Mouse (Mus musculus) fat pad, adult 2 months (tissue): ENCODE results near the gene Cldn20.
A peak's percentile ranks its signal among the peaks of the same experiment; 100 is the strongest.

Experiments
- DNase-seq: peaks from one replicate; pipeline ENCODE4 v3.0.0-alpha.2; 2011; ENCODE audit warnings: low read depth, low spot score; ENCODE audit errors: extremely low read depth

The Cldn20 gene

DNA sequence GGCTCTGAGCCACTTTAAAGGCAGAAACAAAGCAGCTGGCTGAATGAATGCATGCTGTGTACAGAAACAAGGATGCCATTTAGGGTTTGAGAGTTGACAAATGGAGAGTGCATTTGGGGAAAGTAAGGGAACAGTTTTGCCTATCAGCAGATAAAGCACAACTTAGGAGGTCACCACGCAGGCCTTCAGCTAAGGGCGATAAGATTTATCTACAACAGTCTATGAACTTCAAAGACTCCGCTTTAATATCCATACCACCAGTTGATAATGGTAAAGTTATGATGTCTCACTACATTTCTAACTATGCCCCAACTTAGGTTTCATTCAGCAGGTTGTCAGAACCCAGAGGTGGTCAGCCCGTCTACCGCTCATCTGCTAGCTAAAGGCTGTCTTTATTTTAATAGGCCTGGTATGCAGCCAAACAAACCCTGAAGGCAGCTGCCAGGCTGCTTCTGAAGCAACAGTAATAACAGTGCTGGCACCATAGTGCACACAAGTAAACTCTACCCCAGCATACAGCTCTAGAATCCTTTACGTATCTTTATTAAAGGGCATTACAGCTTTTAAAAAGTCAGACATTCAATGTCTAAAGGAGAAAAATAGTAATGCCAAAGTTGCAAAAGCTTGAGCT, 4.4 kb upstream of the Cldn20 start:
- DNase-seq: no peak

DNA sequence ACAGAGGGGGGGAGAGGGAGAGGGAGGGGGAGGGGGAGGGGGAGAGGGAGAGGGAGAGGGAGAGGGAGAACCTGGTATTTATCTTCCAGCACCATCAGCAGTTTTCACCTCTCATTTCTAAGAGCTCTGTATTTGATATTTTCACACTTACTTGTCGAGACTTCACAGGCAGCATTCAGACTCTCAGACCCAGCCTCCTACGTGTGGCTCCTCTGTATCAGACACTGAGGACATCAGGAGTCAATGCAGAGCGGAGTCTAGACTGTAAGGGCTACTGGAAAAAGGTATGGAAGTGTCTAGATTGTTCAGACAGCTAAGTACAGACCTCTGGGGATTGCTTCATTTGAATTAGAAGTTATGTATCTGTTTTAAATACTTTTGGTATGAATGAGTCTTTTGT, 2.8 kb upstream of the Cldn20 start:
- no peak for DNase-seq

DNA sequence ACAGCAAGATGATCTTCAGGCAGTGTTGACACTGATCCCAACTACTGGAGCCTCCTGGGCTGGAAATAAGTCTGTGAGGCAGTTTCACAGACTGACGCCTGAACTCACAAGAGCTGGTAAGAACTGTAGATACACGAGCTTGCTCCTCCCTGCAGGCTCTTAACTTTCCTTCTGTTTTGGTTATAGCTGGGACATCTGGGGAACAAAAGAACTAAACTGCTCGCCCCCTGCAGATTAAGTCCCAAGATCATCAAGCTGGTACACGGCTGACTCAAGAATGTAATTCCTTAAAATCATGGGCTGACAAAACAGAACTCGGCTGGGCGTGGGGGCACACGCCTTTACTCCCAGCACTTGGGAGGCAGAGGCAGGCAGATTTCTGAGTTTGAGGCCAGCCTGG, 1.8 kb upstream of the Cldn20 start:
- no peak for DNase-seq

DNA sequence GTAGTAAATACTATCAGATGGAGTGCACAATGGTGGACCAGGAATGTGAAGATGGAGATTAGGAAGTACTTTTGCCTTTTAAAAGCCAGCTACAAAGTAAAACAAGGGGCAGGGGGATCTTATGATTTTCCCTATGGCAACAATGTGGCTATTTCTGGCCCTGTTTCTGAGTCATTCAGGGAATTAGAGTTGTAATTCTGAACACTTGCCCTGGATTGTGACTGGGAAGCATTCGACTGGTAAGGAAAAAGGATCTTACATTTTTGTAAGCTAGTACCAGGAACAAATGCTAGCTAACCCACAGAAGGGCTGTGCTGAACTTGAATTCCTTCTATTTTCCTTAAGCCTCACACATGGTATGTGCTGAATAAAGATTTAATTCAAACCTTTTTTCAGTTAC, 713 bp upstream of the Cldn20 start:
- no peak for DNase-seq

DNA sequence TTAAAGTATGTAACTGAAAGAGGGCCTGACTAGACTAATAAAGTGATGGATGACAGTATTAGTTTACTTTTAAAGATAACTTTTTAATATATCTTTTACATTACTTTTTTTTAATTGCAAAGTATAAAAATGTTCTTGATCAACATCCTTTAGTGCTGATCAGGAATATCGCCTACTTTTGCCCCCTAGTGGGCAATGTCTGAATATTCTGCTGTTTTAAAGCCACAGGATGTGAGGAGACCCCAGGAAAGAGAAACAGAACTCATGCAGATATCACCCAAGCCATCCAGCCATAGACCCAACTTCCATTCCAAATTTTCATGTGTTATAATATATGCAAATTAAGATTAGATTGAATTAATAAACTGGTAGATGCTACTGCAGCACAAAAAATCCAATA, 1.1 kb downstream of the Cldn20 start:
- no peak for DNase-seq

DNA sequence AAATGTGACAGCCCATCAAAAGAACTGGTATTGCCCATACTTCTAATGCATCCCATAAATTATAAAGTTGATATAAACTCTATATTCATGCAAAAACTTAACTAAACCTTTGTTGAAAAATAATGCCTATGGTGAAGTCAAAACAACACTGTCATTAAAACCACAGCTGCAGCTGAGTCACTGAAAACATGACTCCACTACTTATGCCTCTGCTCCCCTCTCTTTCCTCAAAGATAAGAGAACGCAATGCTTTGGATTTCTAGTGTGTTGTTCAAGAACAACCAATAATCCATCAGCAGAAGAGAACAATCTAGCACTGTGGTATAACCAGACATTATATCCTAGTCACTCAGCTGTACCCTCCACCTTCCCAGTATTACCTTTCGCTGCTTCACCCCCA, 8.0 kb downstream of the Cldn20 start:
- no peak for DNase-seq

DNA sequence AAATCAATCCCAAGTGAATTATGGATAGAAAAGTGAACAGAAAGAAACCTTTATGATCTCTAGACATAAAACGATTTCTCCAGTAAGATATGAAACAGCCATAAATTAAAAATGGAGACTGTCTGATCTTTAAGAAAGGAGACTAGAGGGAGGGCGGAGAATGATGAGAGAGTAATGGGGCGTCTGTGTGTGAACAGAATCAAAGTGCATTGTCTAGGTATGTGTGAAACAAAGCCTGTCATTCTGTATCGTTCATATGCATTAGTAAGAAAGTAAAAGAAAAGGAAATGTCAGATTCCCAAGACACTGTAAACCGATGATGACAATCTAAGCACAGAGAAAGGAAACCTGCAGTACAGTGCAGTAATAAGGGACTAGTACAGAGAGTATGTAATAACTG, 8.7 kb downstream of the Cldn20 start:
- DNase-seq: no peak

DNA sequence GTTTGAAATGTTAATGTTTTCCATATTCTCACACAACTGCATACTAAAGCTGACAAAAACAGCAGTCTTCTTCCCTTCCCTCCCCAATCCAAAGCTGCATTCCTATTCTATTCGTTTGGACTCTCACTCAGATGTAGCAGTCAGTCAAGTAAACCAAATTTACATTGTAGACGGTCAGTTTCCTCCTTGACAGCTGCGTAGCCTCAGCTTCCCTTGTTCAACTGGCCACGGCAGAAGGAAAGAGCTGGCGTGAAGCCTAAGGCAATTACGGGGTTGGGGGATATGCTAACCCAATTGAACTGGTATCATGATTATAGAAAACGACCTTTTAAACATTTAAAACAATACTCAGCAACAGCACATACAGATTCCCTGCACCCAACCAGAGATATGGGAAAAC, 15.4 kb downstream of the Cldn20 start:
- DNase-seq: no peak

DNA sequence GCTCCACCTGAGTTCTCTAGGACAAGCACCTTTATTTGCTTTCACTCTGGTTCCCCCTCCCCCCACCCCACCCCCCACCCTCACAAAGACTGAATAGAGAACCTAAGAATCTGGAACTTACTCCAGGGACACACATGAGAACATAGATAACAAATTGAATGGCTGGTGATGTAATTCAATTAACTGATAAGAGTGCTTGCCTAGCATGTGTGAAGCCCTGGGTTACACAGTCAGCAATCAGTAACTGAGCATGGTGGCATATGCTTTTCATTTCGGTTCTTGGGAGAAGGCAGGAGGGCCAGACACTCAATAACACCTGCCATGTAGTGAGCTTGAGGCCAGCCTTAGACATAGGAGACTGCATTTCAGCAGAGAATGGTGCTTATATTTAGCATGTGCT, 23.9 kb downstream of the Cldn20 start:
- DNase-seq: no peak

DNA sequence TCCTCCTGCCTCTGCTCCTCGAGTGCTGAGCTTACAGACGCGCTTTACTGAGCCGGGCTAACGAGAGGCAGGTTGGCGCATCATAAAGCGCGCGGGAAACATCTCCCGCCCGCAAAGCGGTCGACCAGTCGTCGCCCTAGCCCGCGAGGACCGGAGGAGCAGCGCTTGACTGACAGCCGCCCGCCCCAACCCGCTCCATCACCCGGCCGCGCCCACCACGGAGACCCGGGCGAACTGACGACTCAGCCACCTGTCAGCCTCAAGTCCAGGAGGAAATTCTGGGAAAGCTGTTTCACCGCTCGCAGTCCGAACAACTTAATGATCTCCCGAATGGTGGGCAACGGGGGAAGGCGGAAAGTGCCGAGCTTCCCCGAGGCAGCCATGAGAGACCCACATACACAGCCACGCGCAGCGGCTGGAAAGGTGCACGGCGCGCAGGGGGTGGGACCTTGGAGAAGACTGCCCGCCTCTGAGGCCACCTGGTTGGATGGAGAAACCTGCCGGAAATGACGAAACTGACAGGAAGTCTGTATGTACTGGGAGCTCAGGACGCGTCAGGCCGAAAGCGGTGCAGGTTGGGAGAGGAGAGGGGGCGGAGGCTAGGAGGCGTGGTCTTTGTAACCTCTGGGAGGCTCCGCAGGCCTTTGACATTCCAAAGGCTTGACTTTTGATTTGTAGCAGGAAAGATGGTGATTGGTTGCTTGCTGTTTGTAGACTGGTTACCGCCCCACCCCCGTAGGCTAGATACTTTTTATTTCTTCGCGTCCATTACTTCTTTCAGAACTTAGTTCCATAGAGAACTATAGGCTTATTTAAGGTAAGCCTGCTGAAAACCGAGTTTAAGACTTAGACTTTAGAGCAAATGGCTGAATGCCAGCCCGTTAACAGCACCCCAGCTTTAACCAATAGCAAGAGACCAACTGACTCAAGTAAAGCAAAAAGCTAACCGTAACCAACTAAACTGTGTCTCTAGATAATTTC, 25.3 kb downstream of the Cldn20 start, which contains the start of gene Tfb1m:
Gene Tfb1m (minus strand): TSS at position 451 of the 981 bp plus-strand sequence.
- DNase-seq: peak; percentile 90

DNA sequence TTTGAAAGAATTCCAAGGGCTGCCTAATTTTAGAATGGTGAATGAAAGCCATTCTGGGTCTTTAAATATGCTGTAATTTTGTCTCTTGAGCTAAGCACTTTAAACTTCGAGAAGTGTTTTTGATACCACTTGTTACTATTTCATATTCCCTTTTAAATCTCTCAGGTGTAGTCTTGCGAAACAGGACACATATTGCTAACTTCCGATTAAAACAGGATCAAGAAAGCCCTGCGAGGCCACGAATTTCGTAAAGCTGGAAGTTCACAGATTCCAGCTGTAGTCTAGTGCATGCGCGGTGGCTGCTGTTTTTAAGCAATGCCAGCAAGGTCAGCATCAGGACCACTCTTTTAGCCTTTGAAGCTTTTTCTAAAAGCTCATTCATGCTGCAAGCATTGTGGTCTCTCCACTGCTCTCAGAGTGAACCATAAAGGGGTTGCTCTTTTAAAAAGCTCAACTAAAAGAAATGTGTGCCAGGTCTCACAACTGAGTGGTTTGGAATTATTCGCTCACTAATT, 26.1 kb downstream of the Cldn20 start:
- peak; percentile 52 for DNase-seq

DNA sequence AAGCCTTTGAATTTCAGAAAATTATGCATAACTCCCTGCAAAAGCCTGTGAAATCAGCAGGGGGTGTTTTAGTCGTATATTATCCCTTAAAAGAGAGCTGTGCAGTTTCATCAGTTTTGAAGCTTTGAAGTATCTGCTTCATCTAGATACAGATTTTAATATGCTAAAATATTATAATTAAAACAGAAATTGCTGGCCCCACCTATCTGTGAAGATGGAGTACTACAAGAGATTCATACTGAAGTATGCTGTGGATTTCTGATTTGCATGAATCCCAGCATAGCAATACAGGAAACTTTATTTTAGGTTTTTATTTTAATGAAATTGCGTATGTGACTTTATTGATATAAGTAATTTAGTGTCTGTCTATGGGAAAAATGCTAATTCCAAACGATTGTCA, 28.2 kb downstream of the Cldn20 start:
- DNase-seq: no peak

DNA sequence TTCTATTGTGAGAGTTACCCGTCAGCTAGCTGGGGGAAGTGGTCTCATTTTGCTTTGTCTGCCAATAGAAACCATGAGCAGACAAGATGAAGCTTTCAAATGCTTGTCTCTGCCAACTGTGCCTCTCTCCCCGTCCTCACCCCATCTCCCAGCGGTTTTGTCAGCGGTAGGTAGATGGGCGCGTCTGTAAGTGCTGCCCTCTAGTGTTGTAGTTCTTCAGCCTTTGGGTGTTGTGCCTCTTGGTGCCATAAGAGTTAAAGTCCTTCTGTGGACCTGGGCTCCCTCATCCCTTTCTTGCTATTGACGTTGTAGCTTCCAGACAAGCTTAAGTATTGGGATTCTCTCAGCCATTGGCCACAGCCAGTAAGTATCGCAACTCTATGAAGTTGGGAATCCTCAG, 30.1 kb downstream of the Cldn20 start:
- DNase-seq: no peak

DNA sequence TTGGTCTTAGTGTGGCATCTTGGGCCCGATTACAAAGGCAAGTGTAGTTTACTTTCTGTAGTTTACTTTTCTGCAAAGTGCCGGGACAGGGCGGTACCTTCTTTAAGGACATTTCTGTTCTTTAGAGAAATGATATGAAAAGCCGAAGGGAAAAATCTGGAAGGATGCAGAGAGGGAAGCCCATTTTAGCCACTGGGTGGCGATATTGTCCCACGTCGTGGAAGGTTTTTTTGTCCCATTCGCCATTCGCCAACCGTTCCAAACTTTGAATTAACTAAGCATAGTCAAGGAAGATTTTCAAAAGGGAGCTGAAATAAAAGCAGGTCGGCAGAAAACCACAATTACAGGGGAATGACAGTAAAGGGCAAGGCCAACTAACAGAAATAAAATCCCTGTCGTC, 38.5 kb downstream of the Cldn20 start:
- no peak for DNase-seq
